Mouse (Mus musculus) left cerebral cortex, adult 8-10 months (tissue): Measurements from ENCODE around the gene Mtm1. TPM values are rescaled to one million over a fixed set of nuclear protein-coding genes. Genes with fewer than 3 reads are reported as not detected.
A peak's percentile ranks its signal among the peaks of the same experiment; 100 is the strongest.

Experiments
- DNase-seq, 2 experiments: peaks; one replicate each; pipeline ENCODE4 v3.0.0; 2022; ENCODE audit warnings: low spot score in 2 of 2
- total RNA-seq, 4 experiments: library from RNA; stranded (reverse); gene quantifications; 2 replicates each; pipeline ENCODE4 v1.2.4; 2022

Gene Mtm1
- total RNA-seq, result 1 to 10 TPM; 8.2 to 8.9 (median 8.5) TPM

DNA sequence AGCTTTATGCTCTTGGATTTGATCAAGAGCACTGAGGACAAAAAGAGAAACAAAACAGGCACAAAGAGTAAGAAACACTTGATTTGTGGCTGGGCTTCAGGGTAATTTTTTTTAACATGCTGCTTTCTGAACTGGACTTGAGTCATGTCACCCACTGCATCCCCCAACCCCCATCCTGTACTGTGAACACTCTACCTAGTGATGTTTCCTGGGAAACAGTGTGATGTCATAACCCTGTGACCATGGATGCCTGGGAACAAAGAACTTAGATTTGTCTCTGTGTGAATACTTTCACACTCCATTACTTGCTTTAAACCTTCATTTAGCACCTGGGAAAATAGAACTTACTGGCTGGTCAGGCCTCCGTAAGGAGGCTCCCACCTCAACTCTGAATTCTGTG is at the start of gene Mtm1:
Mtm1 (plus strand) TSS at position 301 of the 400 bp plus-strand sequence.
- no peak for DNase-seq

DNA sequence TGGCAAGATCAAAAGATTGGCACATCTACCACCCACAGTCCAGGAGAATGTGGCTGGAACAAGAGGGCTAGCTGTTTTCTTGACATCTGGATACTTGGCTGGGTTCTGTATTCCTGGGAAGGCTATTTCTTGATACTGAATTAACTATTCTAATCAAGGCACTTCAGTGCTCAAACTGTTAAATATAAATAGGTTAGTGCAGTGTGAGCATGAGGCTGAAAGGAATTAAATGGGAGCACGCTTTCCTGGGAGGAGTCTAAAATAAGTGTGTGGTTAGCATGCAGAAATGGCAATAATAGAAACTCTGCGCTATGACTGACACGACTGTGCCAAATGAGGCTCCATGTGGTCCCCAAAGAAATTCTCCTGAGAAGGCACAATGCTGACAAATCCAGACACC is 29.0 kb upstream of the Mtm1 start:
- DNase-seq, result no peak

DNA sequence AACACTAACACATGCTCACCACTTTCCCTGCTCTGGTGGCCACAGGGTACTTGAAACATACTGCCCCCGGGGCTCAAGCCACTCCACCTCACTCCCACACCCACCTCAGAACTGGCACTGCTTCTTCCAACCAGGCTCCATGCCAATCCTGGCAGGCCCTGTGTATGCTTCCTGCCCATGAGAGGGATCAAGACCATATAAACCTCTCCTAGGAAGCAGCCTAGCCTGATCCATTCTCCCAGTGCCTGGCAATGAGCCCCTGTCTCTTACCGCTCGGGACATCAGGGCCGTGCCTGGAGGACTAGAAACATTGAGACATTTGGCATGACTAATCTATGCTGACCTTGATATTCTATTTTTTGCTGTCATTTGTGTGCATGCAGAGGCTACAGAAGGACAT is 26.9 kb upstream of the Mtm1 start:
- DNase-seq, result no peak

DNA sequence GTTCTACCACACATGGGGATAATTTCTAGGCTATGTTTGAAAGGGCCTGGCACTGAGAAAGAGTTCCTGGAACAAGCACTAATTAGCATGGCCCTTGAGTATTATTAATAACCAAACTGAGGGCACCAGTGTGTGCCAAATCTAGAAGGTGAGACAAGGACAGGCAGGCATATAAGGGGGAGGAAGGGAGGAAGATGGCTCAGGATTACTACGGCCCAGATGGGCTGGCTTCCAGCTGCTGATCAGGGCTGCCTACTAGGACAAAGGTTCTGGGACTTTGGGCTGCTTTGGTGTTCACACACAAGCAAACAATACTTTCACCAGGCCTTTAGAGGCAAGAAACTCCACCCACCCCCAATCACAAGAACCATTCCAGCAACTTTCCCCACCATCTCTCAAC is 24.2 kb upstream of the Mtm1 start:
- no peak for DNase-seq

DNA sequence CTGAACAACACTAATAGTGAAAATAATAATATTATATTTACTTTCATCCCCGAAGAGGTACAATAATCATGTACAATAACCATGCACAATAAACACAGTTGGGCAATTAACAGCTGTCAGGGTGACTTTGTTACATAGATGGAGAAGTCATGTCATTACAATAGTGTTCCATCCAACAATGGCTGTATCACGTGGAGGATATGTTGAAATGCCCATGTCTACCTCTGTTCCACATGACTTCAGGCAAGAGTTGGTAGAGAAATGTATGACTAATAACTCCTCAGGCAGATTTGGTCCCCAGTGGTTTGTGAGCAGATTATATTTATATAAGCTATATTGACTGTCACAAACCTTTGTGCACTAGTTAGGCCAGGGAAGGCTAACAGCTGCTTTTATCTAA is 5.8 kb upstream of the Mtm1 start:
- no peak for DNase-seq

DNA sequence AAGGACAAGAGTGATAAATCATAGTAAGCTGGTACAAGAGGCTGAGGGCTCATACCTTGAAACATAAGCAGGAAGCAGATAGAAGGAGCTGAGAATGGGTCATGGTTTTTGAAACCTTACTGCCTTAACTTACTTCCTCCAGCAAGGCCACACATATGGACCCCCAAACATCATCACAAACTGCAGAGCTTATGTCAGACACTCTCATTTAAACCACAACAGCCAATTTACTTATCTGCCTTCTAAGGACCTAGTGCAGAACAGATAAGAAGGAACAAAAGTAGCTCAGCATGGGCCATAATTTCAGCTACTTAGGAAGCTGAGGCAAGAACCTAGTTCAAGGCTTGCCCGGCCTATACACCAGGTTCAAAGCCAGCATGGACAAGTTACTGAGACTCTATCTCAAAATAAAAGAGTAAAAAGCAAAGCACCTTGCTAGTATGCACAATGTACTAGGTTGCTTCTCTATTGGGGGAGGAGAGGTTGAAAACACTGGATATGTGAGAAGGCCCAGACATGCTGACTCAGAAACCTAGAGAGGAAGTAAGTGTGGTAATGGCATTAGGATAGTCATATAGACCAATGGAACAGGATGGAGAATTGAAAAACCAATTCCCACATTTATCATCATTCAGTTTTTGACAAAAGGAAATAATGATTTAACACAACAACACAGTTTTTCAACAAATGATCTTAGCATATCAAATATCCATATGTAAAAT is 4.6 kb upstream of the Mtm1 start:
- no peak for DNase-seq

DNA sequence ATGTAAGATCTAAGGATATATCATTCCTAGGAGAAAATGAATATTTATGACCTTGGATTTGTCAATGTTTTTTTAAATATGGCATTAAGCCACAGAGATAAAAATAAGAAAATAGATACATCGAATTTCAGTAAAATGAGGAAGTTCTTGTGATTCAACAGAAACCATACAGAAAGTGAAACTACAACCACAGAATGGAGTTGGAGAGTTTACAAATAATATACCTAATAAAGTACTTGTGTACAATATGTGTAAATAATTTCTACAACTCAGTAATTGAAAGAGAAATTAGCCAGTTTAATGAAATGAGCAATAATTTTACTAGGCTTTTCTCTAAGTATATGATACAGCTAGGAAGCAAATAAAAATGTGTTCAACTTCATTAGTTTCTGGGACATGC is 4.0 kb upstream of the Mtm1 start:
- DNase-seq, result no peak

DNA sequence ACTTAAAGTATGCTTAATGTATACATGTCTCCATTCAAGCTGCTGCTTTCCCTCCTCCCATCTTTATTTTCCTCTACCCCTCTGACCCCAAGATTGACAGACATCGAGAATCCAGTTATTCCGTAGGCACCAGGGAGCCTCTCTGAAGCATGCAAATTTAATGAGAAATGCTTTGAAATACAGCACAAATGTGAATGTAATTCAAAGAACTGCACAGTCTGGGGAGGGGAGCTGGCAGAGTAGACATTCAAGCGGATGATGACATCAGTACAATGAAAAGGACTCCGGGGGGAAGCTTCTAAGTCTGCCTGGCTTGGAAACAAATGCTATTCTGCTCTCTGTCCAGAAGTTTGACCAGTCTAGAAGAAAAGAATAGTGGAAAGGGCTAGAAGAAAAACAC is 2.3 kb downstream of the Mtm1 start:
- no peak for DNase-seq

DNA sequence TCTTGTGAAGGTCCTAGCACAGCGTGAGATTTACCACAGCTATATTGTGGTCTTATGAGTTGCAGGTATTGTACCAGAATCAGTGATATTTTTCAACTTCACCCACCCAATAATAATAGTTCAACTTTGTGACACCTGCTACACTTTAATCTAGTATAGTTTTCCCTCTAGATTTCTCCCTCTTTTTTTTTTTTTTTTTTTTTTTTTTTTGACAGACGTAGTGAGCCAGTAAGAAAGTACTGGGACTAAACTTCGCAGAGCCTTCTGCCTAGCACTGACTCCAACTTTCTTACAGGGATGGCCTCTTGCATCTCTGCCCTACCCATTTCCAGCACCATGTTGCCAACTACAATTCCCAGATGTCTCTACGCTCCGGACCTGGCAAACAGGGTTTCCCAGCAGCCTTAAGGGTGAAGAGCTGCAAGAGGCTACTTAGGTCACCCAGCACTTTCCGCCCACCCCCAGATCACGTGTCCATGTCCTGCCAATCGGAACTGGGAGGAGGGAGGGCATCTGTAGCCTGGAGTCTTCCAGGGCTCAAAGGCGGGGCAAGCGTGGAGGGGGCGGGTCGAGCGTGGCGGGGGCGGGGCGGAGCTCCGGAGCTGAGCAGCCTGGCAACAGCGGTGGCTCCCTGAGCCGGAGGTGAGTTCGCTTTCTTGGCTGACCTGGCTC is 4.0 kb downstream of the Mtm1 start:
- peak; percentile 55 to 88 for DNase-seq

DNA sequence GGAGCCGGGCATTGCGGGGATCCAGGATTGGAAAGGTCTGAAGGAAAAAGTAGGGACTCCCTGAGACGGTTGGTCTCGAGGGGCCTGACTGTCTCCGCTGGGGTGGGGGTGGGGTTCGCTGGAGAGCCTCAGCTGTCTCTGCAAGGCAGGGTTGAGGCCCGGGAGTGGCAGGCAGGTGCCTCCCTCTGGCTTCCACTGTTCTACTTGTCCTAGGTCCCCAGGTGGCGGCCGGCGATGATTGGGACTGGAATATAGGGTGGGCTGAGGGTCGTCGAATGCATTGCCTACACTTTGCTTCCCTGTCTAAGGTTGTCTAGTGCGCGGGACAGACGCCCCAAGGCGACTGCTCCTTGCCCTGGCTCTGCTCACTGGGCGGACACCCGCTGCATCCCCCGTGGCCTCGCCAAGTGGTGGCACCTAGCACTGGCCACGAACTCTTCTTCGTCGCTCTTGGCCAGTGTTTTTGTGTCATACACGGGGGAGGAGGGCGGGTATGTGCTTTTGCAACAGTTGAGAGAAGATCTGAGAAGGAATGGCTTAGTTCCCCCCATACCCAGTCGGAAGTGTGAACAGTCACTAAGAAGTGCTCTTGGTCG is 4.6 kb downstream of the Mtm1 start:
- DNase-seq, result peak in 1 of 2 experiments; percentile 10

DNA sequence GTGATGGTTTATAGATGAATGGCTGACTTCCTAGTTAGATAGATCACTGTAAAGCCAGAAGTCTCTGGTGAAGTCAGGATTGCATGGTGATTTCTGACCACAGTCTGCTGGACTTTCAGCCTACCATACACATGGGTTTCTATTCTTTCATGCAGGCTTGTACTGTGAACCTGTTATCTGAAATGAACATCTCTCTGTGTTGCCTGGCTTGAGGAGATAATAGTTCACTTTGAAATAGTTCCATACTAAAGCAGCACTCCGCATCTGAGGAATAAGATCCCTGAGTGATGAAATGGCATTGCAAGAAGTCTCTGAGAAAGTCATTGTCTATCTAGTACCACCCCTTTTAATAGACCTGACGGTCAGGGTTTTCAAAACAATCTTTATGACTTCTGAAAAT is 6.3 kb downstream of the Mtm1 start:
- DNase-seq, result no peak

DNA sequence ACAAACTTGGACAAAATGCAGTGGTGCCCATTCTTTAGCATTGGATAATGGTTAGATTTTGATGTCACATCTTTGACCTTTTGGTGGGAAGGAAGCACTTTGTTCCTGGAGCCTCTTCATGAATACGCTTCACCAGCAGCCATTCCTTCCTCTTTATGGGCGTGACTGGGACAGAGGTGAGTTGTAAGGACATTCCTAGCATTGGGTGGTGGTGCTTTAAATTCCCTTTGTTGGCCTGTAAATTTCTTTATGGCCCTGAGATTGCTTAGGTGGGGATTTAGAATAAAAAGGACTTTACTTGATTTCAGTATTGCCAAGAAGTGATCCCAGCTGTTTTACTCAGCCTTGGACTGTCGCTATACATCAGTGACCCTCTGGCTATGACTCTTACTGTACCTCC is 8.3 kb downstream of the Mtm1 start:
- no peak for DNase-seq

DNA sequence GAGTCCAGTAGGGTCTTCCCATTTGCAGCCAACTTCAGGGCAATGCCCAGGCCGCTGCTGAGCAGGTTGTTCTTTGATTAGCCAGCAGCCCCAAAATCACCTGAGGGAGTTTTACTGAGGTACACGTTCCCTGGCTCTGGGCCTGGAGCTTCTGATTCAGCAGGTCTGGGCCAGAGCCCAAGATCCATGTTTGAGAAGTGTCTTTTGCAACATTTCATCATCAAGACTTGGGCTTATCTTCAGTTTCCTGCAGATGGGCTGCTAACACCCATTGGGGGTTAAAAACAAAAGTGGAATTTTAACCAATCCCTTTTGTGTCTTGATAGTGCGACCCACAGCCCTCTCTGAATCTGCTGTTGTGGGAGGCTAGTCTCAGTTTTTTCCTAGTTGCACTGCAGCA is 10.3 kb downstream of the Mtm1 start:
- peak in 1 of 2 experiments; percentile 10 for DNase-seq

DNA sequence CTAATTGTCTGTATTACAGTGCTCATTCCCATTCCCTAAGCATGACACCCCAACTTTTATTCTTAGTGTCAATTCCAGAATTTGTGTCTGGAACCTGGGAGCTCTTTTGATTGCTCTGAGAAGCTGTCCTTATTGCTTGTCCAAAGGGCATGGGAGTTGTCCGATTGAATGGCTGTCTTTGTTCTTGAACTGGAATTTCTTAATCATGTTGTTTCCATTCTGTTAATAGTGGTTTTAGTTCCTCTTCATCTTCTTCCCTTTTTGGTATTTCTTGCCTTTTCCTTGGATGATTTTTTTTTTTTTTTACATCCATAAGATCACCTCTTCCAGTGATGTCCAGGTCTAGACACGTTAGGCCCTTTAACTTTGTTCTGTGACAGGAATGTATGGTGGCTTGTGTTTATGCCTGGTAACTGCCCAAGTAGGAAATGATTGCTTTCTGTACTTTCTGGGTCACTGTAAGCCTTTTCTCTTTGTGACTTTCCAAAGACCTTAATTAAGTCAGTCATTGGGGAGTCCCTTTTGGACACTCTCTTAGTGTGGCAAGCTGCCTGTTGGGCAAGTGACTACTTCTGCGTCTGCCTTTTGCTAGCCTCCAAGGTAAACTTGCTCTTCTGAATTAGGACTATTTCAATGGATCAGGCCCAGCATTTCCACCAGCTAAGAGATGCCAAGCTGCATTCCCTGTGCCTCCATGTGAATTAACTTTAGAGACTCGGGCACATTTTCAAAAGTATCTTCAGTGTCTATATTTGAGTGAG is 12.3 kb downstream of the Mtm1 start:
- no peak for DNase-seq

DNA sequence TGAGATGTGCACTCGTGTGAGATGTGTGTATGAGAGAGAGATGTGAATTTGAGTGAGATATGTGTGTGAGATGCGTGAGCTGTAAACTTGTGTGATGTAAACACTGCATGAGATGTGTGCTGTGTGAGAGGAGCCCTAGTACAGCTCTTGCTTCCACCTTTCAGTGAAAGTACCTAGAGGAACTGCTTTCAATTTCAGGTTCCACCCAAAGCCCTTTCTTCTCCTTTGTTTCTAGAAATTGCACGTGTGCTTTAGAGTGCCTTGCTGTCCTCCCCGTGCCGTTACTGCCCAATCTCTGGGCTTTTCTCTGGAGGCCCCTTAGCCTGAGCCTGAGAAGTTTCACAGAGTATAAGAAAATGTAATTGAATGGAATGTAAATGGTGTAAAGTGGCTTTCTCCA is 16.3 kb downstream of the Mtm1 start:
- no peak for DNase-seq

DNA sequence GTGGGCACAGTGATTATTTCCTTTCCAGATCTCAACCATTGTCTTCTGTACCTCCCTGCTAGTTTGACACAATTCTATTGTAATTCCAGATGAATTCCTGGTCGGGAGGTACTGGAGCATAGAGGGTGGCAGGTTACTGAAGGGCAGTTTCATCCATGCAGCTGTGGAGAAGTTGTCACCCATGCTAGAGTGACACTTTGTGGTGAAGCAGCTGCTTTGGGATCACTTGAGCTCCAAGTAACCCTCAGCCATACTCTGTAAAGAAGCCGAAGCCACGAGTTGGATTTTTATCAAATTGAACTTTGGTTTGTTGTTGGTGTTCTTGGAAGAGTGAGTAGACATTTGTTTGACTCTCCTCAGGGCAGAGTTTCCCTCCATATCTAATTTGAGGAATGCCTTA is 17.6 kb downstream of the Mtm1 start:
- DNase-seq, result no peak

DNA sequence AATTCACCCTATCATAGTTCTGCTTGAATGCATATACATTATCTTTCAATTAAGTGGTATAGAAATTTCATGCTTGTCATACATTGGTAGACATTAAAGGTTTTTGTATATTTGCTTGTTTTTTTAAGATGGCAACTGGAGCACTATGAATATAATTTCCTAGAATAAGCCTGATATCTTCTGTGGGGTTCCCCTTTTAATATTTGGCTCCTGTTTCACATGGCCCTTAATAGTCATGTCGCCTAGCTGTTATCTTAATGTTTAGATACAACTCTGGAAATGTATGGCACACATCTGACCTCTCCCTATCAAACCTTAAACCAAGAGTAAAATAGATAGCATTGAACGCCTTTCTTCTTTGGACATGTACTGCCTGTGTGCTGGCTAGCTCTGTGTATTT is 20.3 kb downstream of the Mtm1 start:
- DNase-seq, result no peak

DNA sequence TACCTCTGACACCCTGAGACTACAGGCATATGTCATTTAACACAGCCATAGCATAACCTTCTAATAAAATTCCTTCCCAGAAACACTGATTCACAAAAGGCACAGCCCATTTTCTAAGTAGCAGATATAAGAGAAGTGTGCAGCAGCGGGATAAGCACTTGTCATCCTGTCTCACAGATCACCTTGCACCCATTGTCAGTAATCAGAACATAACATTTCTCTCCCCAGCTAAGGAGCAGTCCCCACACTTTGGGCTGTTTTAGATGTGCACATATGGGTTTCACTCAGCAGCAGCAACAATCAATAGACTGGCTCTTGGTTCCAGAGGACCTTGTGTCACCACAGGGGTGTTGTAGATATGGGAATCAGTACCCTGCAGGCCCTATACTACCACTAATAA is 45.9 kb downstream of the Mtm1 start:
- DNase-seq, result no peak

DNA sequence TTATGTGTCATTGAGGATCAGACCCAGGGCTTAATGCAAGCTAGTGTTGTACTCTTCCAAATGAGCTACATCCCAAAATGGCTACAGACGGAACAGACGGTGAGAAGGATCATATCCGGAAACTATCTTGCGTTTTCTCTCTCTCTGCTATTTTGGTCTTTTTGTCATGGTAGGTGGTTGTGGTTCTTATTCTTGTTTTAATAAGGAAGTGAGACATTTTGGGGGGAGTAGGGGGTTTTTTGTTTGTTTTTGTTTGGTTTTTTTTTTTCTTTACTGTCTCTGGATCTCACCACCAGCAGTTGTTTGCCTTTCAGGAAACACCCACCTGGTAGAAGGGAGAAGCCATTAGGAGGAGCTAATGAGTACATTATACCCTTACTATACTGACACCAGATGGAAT is 50.3 kb downstream of the Mtm1 start:
- no peak for DNase-seq

DNA sequence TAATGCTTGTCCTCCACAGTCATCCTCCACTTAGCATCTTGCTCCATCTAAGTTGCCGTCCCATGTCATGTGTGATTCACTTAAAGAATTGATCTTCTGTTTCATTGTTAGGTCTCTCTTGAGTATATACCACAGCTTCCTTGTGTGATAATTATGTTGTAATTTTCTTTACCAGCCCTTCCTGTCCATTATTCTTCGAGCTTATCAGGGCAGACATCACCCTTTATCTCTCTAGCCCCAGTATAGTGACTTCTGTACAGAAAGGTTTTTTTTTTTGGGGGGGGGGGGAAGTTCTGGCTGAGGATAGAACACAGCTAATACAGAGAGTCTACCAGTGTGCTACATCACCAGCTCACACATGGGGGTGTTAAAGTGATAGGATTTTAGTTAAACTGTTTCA is 53.7 kb downstream of the Mtm1 start:
- no peak for DNase-seq

DNA sequence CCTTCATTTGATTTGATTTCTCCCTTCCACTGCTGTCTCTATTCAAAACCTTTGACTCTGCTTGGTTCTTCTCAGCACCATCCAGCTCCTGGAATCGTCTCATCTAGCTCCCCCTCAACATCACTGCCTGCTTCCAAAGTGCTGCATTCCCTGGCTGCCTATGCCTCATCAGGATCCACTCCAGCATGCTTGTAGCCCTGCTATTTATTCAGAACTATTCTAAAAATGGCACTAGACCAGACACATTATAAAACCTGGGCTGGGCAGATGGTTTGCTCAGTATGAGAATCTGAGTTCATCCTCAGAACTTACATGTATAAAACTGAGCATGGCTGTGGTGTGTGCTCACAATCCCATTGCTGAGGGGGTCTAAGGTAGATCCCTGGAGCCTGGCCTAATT is 58.4 kb downstream of the Mtm1 start:
- DNase-seq, result peak in 1 of 2 experiments; percentile 47

DNA sequence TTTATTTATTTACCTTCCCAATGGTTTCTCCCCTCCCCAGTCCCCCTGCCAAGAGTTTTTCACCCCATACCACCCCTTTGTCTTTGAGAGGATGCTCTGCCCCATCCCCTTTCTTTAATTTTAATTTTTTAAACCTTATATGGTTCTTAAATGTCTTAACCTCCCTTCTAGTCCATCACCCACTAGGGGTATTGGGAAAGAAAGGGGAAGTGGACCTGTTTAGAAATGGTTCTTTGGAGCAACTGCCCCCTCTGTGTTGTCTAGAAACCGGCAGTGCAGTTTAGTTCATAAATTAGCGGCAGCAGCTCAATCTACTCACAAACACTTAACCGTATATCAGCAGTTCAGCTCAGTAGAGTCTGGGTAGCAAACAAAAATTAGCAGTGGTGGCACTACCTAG is 63.6 kb downstream of the Mtm1 start:
- DNase-seq, result no peak
